Mouse (Mus musculus) brain, embryonic 14.5 days (tissue): Measurements from ENCODE around the gene Adam10. TPM values are rescaled to one million over a fixed set of nuclear protein-coding genes. Genes with fewer than 3 reads are reported as not detected.
A peak's percentile ranks its signal among the peaks of the same experiment; 100 is the strongest.

ENCODE experiments used
- DNase-seq: peaks from one replicate; pipeline ENCODE4 v3.0.0-alpha.2; 2011; ENCODE audit warnings: low read depth
- CTCF ChIP-seq: fragments of 200-500 bp; IDR thresholded peaks from 2 replicates; pipeline ENCODE4 v1.5.1; 2012; ENCODE audit warnings: inconsistent platforms, mild to moderate bottlenecking, moderate library complexity, borderline replicate concordance; ENCODE audit not compliant: insufficient read depth, insufficient read length; ENCODE audit errors: extremely low read depth
- POLR2A ChIP-seq: fragments of 200-500 bp; IDR thresholded peaks from 2 replicates; pipeline ENCODE4 v1.6.1; 2012; ENCODE audit warnings: mild to moderate bottlenecking, inconsistent platforms, borderline replicate concordance; ENCODE audit not compliant: poor library complexity, insufficient read depth, insufficient read length, severe bottlenecking; ENCODE audit errors: extremely low read depth
- polyA plus RNA-seq: library from polyadenylated mRNA; depleted of rRNA; stranded (reverse); fragments of >200 nt; gene quantifications from 2 replicates; pipeline ENCODE4 v1.2.3, GENCODE M21; 2012; rRNA removed

The Adam10 gene
- polyA plus RNA-seq, 1 experiment = 56.3 TPM

GRCm38 (mm10) chr9:70801761-70802160, 123.0 kb downstream of the Adam10 start:
- DNase-seq = no peak
- TF ChIP-seq CTCF (no peak), POLR2A (no peak)

GRCm38 (mm10) chr9:70802816-70803215, 124.0 kb downstream of the Adam10 start:
- TF ChIP-seq CTCF (no peak), POLR2A (no peak)
- no peak for DNase-seq

GRCm38 (mm10) chr9:70806069-70806468, 127.3 kb downstream of the Adam10 start:
- TF ChIP-seq POLR2A = no peak
- no peak for DNase-seq

- TF ChIP-seq CTCF (no peak), POLR2A (no peak)
These were observed 128.9 kb downstream of the Adam10 start for GRCm38 (mm10) chr9:70807714-70808113.

GRCm38 (mm10) chr9:70812551-70812950, 133.8 kb downstream of the Adam10 start:
- no peak for TF ChIP-seq POLR2A
- no peak for TF ChIP-seq CTCF
- DNase-seq = no peak

More at GRCm38 (mm10) chr9:70807714-70808113, 128.9 kb downstream of the Adam10 start:
- no peak for DNase-seq

- peak; percentile 34 for DNase-seq
- TF ChIP-seq CTCF (no peak), POLR2A (no peak)
These were observed 138.0 kb downstream of the Adam10 start for GRCm38 (mm10) chr9:70816701-70817305.

GRCm38 (mm10) chr9:70817396-70817795, 138.6 kb downstream of the Adam10 start:
- no peak for DNase-seq
- TF ChIP-seq CTCF (no peak), POLR2A (no peak)

- TF ChIP-seq CTCF (no peak), POLR2A (no peak)
- DNase-seq = no peak
These were observed 139.9 kb downstream of the Adam10 start for GRCm38 (mm10) chr9:70818739-70819138.

- DNase-seq = no peak
- TF ChIP-seq CTCF = no peak
- no peak for TF ChIP-seq POLR2A
These were observed 145.3 kb downstream of the Adam10 start for GRCm38 (mm10) chr9:70824103-70824502.

GRCm38 (mm10) chr9:70827911-70828310, 149.1 kb downstream of the Adam10 start:
- no peak for DNase-seq
- TF ChIP-seq CTCF (no peak), POLR2A (no peak)

Other genes with a start within 250 kb of the Adam10 start
- 55.2 and 57.9 TPM in 2 replicates for gene Rnf111, start 175.3 kb upstream of the Adam10 start, polyA plus RNA-seq
- gene Sltm, start 136.2 kb upstream of the Adam10 start, polyA plus RNA-seq = 45.4 and 58.8 TPM in 2 replicates
- 0.50 and 0.90 TPM in 2 replicates for gene Gm10642, start 22.7 kb upstream of the Adam10 start, polyA plus RNA-seq
- gene Mindy2, start 21.8 kb upstream of the Adam10 start, polyA plus RNA-seq = 12.7 and 17.2 TPM in 2 replicates